Mouse (Mus musculus): ENCODE measurements at regions not wholly inside any gene's neighbourhood (a gene's known extent, or its start where the extent isn't known, plus 50 kb on each side); places are given as distances from the start of the nearest gene placed in this dataset.

DNA sequence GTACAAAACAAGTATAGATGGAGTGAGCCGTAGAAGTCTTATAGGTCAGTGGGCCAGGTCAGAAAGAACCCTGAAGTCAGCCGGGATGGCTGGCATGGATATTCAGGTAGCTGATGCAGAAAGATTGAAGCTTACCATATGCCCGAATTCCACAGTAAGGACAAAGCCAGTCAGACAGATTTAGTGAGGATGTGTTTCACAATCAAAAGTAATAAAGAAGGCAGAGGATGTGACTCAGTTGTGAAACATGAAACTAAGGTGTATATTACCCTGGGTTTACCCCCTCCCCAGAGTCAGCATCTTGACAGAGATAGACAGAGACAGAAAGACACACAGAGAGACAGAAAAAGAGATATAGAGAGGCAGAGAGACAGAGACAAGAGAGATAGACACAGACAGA, 109.3 kb upstream of the Sgcd start:
- DNase-seq, result no peak

DNA sequence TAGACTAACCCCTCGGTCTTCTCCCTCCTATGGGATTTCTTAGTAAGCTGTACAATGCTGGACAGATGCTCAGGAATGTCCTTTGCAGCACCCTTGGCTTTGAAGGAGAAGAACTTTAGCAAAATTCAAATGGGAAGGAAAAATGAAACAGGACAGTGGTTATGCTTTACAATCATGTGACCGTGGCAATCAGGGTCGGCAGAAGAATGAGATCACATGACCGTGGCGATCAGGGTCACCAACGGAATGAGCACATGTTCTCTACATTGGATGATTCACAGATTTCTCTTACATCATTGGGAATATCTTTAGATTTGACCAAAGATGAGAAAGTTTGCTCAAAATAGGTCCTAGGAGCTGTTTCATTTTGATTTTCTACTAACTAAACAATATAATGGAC, 108.7 kb upstream of the Sgcd start:
- no peak for DNase-seq

DNA sequence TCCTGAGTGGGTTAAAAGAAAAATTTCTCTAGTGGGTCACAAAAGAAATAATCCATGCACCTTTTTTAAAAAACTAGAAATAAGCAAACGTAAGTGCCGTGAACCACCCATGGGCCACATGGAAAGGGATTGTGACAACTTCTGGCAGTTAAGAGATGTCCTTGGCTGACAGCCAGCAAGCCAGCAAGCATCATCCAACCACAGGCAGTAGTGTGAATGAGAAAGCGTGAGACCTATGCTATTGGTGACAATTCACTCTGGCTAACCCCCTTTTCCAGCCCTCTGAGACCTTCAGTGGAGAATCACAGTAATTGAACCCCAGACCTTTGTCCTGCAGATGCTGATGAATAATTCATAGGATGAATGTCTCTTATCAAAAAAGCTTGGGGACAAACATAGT, 78.3 kb upstream of the Sgcd start:
- DNase-seq, result no peak

DNA sequence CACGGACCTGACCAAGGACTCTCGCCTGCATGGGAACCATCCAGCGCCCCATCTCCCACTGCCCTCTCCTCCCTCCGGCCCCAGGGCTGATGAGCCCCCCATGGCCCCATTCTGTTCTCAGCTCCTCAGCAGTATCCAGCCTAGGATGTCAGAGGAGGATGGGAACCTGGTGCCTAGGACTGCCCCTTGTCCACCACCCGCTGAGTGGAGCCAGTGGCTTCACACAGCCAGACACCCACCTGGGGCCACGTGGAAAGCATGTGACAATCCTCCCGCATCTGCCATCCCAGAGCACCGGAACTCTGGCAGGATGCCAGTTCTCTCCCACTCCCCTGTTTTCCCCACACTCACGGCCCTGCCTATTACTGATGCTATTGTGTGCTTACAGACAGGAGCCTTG, 75.0 kb upstream of the Sgcd start:
- DNase-seq, result no peak

DNA sequence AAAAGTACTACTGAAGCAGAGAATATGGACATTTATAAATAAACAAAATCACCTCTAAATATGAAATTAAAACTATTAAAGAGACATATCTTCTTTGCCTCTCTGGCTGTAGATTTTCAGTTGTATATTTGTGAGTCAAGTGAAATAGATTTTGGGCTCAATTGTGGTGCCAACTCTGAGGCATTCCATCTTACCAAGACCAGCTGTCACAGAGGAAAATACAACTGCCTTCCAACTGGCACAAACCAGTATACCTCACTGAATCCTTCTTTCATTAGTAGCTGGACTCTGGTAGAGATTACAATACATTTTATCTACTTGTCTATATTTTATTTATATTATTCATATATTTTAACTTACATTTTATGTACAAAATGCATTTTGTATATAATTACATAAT, 72.7 kb upstream of the Sgcd start:
- no peak for DNase-seq

DNA sequence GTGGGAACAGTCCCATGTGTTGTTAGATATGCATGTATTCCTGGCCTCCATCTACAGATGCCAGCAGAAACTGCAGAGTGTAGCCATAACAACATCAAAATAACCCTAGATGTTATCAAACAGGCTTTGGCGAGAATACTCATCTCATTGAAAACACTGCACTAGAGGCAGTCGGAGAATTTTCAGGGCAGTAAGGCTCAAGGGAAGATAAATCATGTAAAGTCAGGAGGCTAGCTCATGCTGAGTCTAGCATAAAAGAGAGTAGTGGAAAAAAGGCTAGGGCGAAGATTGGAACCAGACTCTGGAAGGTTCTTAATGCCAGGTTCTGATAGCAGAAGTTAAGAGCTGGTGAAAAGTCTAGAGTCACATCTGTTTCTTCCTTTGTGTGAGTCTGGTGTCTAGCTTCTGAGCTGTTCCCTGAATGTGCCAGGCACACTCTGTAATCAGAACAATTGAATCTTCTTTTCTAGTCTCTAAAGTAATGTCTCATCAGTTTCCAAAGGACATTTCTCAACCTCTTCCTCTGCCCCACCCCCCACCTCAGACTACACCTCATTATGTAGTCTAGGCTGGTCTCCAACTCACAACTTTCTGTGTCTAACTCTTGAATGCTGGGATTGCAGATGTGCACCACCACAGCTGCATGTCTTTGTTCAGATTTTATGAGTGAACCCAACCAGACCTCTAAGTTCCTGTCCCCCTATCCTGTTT, 62.5 kb upstream of the Sgcd start:
- no peak for DNase-seq

DNA sequence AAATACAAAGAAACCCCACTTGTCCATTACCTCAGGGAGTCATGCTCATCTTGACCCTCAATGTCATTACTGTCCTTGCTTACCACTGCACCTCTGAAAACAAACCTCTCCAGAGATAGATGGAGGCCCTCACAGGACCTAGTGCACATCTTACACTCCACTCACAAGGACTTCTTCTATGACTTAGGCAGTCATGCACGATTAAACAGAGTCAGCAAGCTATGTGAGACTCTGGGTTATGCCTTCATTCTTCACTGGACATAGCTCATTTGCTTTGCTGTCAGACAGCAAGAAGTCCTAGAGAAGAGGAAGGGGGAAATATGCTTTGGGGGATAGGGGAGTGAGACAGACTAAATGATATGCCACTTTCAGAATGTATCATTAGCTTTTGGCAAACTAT, 59.5 kb upstream of the Sgcd start:
- no peak for DNase-seq

Data from thymus, postnatal 4 days (tissue).